Mouse (Mus musculus) heart, adult 2 months (tissue): Measurements from ENCODE around the gene 4930469K13Rik. TPM values are rescaled to one million over a fixed set of nuclear protein-coding genes. Genes with fewer than 3 reads are reported as not detected.

Experiments used
- DNase-seq, 2 experiments: peaks; one replicate each; pipeline ENCODE4 v3.0.0; 2021
- H3K27ac ChIP-seq: fragments of 200-600 bp; 2 replicates; pipeline ENCODE4 v1.8.1; 2022
- H3K27me3 ChIP-seq: fragments of 200-500 bp; 2 replicates; pipeline ENCODE4 v1.6.1; 2012; ENCODE audit warnings: mild to moderate bottlenecking, low read length, inconsistent platforms, mixed read lengths; ENCODE audit not compliant: control insufficient read depth, insufficient read depth
- H3K36me3 ChIP-seq: fragments of 200-500 bp; 2 replicates; pipeline ENCODE4 v1.6.1; 2012; ENCODE audit warnings: low read length, inconsistent platforms; ENCODE audit not compliant: control insufficient read depth, insufficient read depth
- H3K4me1 ChIP-seq: fragments of 200-500 bp; 2 replicates; pipeline ENCODE4 v1.6.1; 2011; ENCODE audit warnings: low read length; ENCODE audit not compliant: control insufficient read depth, insufficient read depth
- H3K4me3 ChIP-seq: fragments of 200-600 bp; 2 replicates; pipeline ENCODE4 v1.8.1; 2022
- H3K79me2 ChIP-seq: fragments of 200-500 bp; replicated peaks from 2 replicates; pipeline ENCODE4 v1.6.1; 2012; ENCODE audit warnings: mild to moderate bottlenecking, inconsistent platforms, low read length, moderate library complexity, mixed read lengths; ENCODE audit not compliant: control insufficient read depth, insufficient read depth
- H3K9ac ChIP-seq: fragments of 200-500 bp; 2 replicates; pipeline ENCODE4 v1.6.1; 2012; ENCODE audit warnings: low read depth, mild to moderate bottlenecking, control low read depth, inconsistent platforms, low read length, mixed read lengths
- CTCF ChIP-seq: fragments of 200-600 bp; IDR thresholded peaks from 2 replicates; pipeline ENCODE4 v1.8.1; 2022; ENCODE audit warnings: antibody characterized with exemption, mild to moderate bottlenecking, moderate library complexity
- EP300 ChIP-seq: fragments of 200-500 bp; IDR thresholded peaks from 2 replicates; pipeline ENCODE4 v1.6.1; 2011; ENCODE audit warnings: low read depth, low read length, control low read depth; ENCODE audit not compliant: insufficient read depth
- POLR2A ChIP-seq: fragments of 200-500 bp; IDR thresholded peaks from 2 replicates; pipeline ENCODE4 v1.6.1; 2011; ENCODE audit warnings: mild to moderate bottlenecking, low read depth, low read length, control low read depth; ENCODE audit not compliant: insufficient read depth
- WGBS: fragments of 180-500 bp; shearing (Covaris S2); methylation state at CpG from one replicate; pipeline ENCODE4 v1.1.7; 2018; 5-methylcytosine and 5-hydroxymethylcytosine counted together
- intact Hi-C: fragments of 180-260 bp; cut with DNase I; formaldehyde crosslinking; loops from one replicate; pipeline ENCODE4 v1.15.1; 2025
- polyA plus RNA-seq: library from polyadenylated mRNA; depleted of rRNA; stranded (reverse); fragments of >200 nt; gene quantifications from 2 replicates; pipeline ENCODE4 v1.2.3, GENCODE M21; 2012
- total RNA-seq, 2 experiments: library from RNA; stranded (reverse); gene quantifications; 2 replicates each; pipeline ENCODE4 v1.2.3; 2021

The 4930469K13Rik gene
- total and polyA plus RNA-seq, 3 experiments, result not detected

DNA sequence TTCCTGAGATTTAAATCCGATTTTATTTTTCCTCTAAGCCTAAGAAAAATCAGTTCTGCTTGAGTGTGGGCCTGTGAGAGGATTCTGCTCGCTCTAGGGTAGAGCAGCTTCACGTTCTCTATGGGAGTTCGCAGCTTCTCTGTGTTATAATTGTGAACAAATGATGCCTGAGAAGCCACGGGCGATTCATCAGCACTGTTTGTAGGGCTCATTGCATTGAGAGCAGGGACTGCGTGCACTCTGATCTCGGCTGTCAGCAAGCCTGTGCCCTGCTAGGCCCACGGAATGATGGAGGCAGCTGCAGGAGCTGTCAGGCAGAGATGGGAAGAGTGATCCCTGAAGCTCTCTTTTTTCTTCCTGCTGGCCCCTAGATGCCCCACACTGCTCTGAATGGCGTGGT, 100.1 kb downstream of the 4930469K13Rik start:
- H3K4me3 ChIP-seq, result no peak overlapping the region
- peak in 1 of 2 experiments; percentile 6 for DNase-seq
- H3K9ac ChIP-seq, result no peak overlapping the region
- TF ChIP-seq CTCF (no peak), POLR2A (no peak), EP300 (no peak)
- H3K4me1 ChIP-seq, result no peaks in the 10 kb centered on the region
- WGBS, result 60% methylated on average over 10 of the region's 10 CpGs
- H3K79me2 ChIP-seq, result no peaks in the 10 kb centered on the region
- H3K36me3 ChIP-seq, result no peaks in the 10 kb centered on the region
- intact Hi-C loops, result no loop called here
- H3K27ac ChIP-seq, result no peak overlapping the region
- H3K27me3 ChIP-seq, result no peaks in the 10 kb centered on the region; the same call in 1 of the 2 replicates

DNA sequence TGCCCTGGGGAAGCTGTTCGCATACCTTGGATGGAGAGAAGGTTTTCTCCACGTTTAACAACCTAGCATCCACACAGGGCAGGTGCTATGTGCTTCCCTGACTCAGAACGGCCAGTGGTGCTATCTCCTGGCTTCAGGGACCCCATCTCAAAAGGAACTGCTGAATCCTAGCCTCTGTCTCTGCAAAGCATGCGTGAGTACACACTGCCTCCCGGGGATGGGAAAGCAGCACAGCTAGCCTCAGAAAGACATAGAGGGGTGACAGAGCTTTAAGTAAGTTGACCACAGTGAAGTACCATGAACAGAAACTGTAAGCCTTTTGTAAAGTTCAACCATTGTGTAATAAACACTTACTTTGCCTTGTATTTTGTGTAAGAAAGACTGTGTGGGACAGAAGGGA, 104.9 kb downstream of the 4930469K13Rik start:
- intact Hi-C loops, result no loop called here
- no peak overlapping the region for H3K27ac ChIP-seq

DNA sequence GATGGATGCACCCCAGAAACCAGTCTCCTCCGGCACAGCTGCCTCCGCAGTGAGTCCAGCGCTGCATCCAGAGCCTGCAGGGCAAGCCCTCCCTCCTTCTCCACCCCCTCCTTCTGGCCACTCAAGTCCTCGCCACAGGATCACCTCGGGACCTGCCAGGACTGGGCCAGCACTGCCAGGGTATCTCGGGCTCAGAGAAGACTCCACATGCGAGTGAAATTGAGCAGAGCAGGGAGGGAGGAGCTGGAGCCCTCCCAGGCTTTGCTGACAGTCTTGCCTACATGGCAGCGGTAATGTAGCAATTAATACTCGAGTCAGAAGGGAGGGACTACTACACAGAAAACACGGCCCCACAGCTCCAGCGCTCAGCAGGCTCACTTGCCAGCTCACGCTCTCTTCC, 105.4 kb downstream of the 4930469K13Rik start, which contains the start of gene Kcnip1:
Kcnip1 (minus strand) TSS at position 215 of the 400 bp plus-strand sequence.
- 31% methylated on average over 12 of the region's 12 CpGs for WGBS
- peak in 1 of 2 experiments; percentile 13 for DNase-seq
- intact Hi-C loops, result no loop called here
- TF ChIP-seq EP300 (no peak), POLR2A (no peak), CTCF (no peak)
- H3K79me2 ChIP-seq, result no peaks in the 10 kb centered on the region
- no peak within 1 kb of the TSS for H3K9ac ChIP-seq
- H3K4me1 ChIP-seq, result no peaks in the 10 kb centered on the region
- H3K4me3 ChIP-seq, result no peak within 1 kb of the TSS
- H3K27ac ChIP-seq, result no peak within 1 kb of the TSS
- no peaks in the 10 kb centered on the region; the same call in none of the 2 replicates for H3K27me3 ChIP-seq
- no peaks in the 10 kb centered on the region for H3K36me3 ChIP-seq

More for the DNA sequence above, 104.9 kb downstream of the 4930469K13Rik start:
- Histone ChIP-seq H3K27me3 (no peaks in the 10 kb centered on the region; the same call in none of the 2 replicates), H3K36me3 (no peaks in the 10 kb centered on the region), H3K4me3 (no peak overlapping the region), H3K79me2 (no peaks in the 10 kb centered on the region), H3K9ac (no peak overlapping the region), H3K4me1 (no peaks in the 10 kb centered on the region)
- peak in 1 of 2 experiments; percentile 2 for DNase-seq
- TF ChIP-seq CTCF (no peak), EP300 (no peak), POLR2A (no peak)
- WGBS, result 58% methylated on average over 5 of the region's 5 CpGs

DNA sequence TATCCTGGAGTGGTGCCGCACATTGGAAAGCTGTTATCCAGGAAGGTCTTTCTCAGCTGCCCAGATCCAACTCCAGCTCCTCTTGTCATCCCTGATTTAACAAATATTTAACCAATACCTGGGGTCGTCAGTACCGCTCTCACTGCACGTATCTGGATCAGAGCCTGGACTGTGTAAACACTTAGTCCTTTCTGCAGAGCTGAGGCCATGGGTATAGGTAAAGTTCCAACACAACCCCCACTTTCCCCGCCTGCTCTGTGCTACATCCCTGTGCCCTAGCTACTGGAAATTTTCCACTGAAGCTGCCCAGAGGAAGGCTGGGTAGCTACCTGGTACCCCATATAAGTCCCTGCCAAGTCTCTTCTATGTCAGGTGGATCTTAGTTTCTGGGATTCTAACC, 108.4 kb downstream of the 4930469K13Rik start:
- TF ChIP-seq CTCF (no peak), POLR2A (no peak), EP300 (no peak)
- H3K4me1 ChIP-seq, result no peaks in the 10 kb centered on the region
- no peak overlapping the region for H3K27ac ChIP-seq
- no peaks in the 10 kb centered on the region for H3K36me3 ChIP-seq
- no peaks in the 10 kb centered on the region for H3K79me2 ChIP-seq
- no peak overlapping the region for H3K9ac ChIP-seq
- H3K27me3 ChIP-seq, result no peaks in the 10 kb centered on the region; the same call in none of the 2 replicates
- intact Hi-C loops, result no loop called here
- DNase-seq, result no peak
- no peak overlapping the region for H3K4me3 ChIP-seq
- WGBS, result 82% methylated on average over 5 of the region's 5 CpGs

DNA sequence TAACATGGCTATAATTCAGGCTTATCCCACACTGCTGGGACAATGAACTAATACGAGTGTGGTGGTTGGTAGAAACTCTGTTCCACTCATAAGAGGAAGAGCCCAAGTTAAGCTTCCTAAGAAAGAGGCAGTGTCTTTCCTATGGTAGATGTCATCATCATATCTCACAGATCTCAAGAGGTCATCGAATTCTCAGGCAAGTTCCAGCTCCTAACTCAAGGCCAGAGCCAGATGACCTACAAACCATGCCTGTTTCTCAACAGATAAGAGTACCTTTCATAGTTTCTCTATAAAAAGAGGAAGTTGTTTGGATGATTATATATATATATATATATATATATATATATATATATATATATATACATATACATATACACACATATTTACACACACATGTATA, 111.8 kb downstream of the 4930469K13Rik start:
- intact Hi-C loops, result no loop called here
- DNase-seq, result no peak
- H3K4me3 ChIP-seq, result no peak overlapping the region
- no peaks in the 10 kb centered on the region for H3K79me2 ChIP-seq
- TF ChIP-seq CTCF (no peak), POLR2A (no peak), EP300 (no peak)
- no peak overlapping the region for H3K9ac ChIP-seq
- H3K27me3 ChIP-seq, result no peaks in the 10 kb centered on the region
- H3K4me1 ChIP-seq, result no peaks in the 10 kb centered on the region
- no peak overlapping the region for H3K27ac ChIP-seq
- WGBS, result 75% methylated on average over 2 of the region's 2 CpGs
- H3K36me3 ChIP-seq, result no peaks in the 10 kb centered on the region

DNA sequence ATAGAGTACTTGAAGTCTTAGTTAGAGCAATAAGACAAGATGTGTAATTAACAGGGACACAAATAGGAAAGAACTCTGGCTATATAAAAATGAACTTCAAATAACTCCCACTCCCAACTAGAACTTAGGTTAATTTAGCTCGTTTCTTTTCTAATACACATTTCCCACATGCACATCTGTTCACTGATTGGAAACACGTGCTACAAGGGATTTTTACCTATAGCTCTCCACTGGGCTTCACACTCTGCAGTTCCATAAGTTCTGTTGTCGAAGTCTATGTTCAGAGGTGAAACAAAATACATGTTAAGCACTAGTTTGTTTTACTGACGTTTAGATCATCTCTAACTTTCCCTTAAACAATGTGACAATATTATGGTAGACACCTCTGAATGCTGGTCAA, 118.2 kb downstream of the 4930469K13Rik start:
- WGBS, result 71% methylated on average over 4 of the region's 4 CpGs
- Histone ChIP-seq H3K4me1 (no peaks in the 10 kb centered on the region), H3K79me2 (no peaks in the 10 kb centered on the region), H3K27ac (no peak overlapping the region), H3K27me3 (no peaks in the 10 kb centered on the region), H3K4me3 (no peak overlapping the region), H3K36me3 (no peaks in the 10 kb centered on the region), H3K9ac (no peak overlapping the region)
- no peak for DNase-seq
- no peak for TF ChIP-seq EP300
- no peak for TF ChIP-seq POLR2A
- TF ChIP-seq CTCF, result no peak
- intact Hi-C loops, result no loop called here
